14 mouse cellular contexts compared by ENCODE assay signal in genomic region chr8:115507180-115507579, GRCm38 (mm10).
DNase-seq lines count a peak whose midpoint lies in the region; ATAC-seq lines count a peak whose summit lies in the region.
"Had no signal": no experiment of that assay in that cellular context is flagged by ENCODE, and none has a peak within 500 bp of the region (broad histone marks: within the 10 kb centered on the region; RNA-seq: fewer than 3 reads in every experiment).

No protein-coding gene starts in this region.

- ATAC-seq in cerebellum, adult (ENCODE audit: insufficient number of reproducible peaks, low FRiP score, low TSS enrichment), result peak; percentile 80
- peak; percentile 27 for ATAC-seq in inflammation-experienced regulatory T-cells, adult 6 months
- peak; percentile 30 for ATAC-seq in megakaryocyte progenitor cell, adult 5-6 weeks (replicated peaks; ENCODE audit: poor library complexity)
- ATAC-seq: intestine, embryonic 15.5 days; midbrain, embryonic 13.5 days had no signal

- no peak for DNase-seq in cerebellum, postnatal 10 days
- peak; percentile 37 for DNase-seq in cerebellum, adult 8-10 months
- DNase-seq in ovary, adult 18-20 months (ENCODE audit: low spot score), result no peak
- DNase-seq in kidney, adult 11 months, result no peak
- DNase-seq in frontal cortex, postnatal 36 days (ENCODE audit: low spot score in 2 of 2), result no peak
- DNase-seq: gastrocnemius, postnatal 10 days; layer of hippocampus, postnatal 36 days; left cerebral cortex, postnatal 4 days; lung, adult 18-20 months had no signal

Comparison
In these comparisons a context has a peak if more than half of its experiments do, and no peak if none do; other contexts are left out.
1. ATAC-seq: peak in every context shown above with its lines; median percentile 80 in cerebellum, adult; 30 in megakaryocyte progenitor cell, adult 5-6 weeks; 27 in inflammation-experienced regulatory T-cells, adult 6 months.